Mouse (Mus musculus) thymus, postnatal 14 days (tissue): ENCODE data around the gene Zfc3h1.

ENCODE experiments used
- DNase-seq: peaks from one replicate; pipeline ENCODE4 v3.0.0; 2021

Zfc3h1 gene

DNA sequence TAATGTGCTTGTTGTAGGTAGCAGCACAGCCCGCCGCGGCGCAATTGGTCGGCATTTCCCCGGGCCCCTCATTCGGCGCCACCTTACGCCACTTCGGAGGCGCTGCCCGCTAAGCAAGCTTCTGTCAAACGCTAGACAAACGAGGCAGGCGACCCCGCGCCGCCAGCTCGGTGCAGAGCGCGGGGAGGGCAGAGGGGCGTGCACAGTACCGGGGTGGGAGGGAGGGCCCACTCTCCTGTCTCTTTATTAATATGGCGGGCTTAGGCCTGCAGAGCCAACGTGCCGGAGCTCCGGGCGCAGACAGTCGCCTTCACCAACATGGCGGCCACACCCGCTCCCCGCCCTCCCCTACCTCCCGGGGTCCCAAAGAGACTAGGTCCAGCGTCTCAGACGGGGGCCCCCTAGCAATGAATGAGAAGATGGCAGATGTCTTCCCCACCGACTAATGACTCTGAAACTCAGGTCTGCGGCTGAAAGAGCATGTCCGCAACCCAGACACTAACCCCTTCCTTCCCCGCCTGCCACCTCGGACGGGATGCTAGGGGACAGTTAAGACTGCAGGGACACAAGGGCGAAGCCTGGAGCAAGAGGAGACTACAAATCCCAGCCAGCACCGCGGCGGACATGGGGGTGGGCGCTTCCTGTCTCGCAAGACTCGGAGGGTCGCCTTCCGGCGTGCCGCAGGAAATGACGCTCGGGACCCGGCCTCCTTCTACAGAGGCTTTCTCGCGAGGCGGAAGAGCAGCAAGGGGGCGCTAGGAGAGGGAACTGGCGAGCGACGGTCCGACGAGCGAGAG is at the start of gene Zfc3h1, which contains the start of gene Thap2:
TSS of gene Zfc3h1 (plus strand) at position 739 of the 797 bp plus-strand sequence.
TSS of gene Thap2 (minus strand) at position 223 of the 797 bp plus-strand sequence.
- DNase-seq: peak; percentile 98

DNA sequence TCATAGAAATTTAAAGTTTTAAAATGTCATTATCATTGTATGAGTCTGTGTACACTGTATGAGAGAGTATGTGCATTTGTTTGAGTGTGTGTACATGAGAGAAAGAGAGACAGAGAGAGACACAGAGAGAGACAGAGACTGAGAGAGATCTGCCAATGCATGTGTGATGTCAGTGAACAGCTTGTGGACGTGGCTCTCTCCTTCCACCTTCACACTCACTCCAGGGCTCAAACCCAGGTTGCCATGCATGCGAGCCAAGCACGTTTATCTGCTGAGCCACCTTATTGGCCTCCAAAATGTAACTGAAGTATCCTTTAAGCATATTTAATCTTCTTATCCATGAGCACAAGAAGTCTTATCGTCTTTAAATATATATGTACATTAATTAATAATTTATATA is 47.9 kb upstream of the Zfc3h1 start:
- DNase-seq: no peak

DNA sequence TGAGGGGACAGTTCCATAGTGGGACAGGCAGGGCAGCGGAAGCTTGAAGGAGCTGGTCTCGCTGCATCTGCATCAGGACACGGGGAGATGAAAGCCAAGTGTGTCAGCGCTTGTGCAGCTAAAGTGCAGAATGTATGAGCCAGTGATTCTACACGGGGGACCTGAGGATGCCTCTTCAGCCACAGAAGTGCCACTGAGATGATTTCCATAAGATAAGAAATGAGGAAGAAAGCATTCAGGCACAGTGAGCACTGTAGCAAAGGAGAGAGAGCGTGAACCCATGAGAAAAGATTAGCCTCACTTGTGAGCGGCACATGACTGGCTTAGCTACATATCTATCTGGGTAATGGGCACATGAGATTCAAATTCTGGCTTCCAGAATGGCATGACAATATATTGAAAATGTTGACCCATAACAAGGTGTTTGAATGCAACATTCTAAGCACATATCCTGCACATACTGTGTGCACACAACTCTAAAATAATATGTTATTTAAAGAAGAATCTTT is 44.9 kb upstream of the Zfc3h1 start:
- no peak for DNase-seq

DNA sequence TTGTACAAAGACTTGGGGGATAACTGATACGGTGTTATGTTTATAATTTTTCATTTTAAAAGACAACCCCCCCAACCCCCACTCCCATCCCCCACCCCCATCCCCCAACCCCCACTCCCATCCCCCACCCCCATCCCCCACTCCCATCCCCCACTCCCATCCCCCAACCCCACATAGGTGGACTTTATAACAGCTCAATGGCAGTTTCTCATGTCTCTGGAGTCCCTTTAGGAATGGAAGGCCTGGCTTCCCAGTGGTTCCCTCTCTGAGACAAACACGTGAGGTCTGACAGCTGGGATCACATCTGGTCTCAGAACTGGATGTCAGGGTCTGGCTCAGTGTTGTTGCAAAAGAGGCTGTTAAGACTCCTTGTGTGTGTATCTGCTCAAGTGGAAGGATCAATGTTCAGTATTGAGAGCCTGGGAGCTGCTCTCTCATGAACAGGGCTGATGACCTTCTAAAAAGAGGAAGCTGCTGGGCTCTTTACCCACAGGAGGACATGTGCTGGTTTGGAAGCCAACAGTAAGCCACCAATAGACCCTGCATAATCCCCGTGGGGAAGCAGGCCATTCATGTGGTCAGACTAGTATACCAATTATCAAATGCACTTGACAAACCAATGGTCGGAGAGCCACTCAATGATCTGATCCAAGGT is 41.9 kb upstream of the Zfc3h1 start:
- no peak for DNase-seq

DNA sequence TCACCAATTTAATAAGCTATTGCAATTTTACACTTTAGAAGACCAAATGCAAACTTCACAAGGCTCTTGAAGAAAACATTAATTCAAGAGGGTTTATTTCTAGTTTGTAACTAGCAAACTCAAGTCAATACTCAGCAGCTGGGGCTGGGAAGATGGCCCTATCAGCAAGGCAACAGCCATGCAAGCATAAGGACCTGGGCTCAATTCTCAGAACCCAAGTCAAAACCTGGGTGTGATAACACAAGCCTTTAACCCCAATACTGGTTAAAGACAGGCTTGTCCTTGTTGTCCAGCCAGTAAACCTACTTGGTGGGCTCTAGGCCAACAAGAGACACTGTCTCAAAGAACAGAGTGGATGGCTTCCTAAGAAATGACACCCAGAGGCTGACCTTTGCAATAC is 38.3 kb upstream of the Zfc3h1 start:
- DNase-seq: no peak

DNA sequence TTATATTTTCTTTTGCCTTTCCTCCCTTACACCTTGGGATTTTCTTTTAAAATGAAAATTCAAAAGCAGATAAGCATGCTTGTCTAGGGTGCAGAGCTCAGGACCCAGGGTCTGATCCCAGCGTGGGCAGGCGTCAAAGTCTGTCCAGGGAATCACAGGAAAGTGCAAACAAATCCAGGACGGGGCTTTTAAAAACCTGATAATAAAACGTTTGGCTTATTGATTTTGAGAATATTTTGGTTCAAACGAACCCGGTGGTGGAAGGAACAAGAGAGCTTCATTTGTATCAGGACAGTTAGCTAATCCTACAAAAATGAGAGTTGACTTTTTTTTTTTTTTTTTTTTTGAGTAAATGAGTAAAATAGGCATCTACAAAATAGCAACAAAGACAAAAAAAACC is 36.6 kb upstream of the Zfc3h1 start:
- no peak for DNase-seq

DNA sequence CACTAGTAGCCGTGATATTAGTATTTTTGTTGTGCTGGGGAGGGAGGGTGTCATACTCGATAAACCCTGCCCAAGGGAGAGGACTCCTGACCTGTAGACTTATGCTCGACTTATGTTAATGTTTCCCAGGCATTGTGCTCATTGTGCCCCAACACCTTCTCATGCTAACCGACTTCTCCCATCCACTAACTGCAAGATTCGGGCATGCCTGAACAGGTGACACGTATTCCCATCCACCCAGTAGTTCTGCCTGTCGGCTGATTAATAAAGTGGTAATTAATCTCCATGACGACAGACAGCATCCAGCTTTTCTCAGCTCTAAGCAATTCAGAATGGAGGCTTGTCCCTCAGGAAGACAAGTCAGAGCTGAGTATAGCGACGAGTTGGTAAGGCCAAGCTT is 35.7 kb upstream of the Zfc3h1 start:
- DNase-seq: no peak

DNA sequence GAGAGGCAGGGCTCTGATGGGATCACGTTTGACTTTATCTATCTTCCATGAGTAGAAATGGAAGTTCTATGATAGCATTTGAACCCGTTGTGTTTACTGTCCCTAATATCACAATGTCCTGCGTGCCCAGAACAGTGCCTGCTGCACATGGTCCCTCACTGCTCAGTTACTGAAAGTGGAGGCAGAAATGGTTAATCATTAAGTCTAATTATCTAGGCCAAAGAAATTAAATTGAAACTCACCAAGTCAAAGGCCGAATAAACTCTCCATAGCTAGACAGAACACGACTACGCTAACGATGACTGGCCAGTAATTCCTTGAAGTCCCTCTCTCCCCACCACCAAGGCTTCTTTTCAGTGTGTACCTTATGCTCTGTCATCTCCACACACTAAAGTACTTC is 35.2 kb upstream of the Zfc3h1 start:
- no peak for DNase-seq

DNA sequence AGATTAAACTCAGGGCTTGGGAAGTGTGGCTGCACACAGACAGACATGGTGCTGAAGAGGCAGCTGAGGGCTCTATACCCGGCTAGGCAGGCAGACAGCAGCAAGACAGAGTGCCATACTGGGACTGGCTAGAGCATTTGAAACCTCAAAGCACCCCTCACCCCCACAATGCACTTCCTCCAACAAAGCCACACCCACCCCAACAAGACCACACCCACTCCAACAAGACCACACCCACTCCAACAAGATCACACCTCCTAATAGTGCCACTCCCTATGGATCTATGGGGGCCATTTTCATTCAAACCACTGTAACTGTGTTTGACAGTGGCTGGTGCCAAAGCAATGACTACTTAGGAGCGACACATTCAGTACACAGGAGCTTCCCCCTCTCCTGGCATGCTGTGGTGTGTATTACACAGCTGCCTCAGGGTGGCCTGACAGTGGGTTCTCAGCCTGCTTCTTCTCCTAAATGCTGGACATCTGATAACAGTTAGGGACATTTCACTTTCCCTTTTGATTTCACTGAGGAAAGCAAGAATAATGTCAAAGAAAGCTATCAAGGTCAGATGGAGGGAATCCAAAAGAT is 33.9 kb upstream of the Zfc3h1 start:
- DNase-seq: no peak

DNA sequence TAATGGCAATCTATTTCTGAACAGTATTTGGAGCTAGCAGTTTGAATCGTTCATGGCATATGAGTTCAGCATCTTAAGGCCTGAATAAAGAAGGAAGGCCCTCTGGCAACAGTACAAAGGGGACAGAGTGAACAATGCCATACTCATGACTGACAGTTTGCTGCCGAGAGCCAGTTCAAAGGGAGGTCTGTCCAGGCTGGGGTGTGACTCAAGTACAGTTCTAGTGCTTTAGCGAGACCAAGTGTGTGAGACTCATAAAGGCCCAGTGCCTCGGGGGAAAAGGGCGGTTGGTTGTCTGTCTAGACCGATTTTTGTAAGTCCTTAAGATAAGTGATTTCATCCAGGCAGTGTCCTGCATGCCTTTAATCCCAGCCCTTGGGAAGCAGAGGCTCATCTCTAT is 30.2 kb upstream of the Zfc3h1 start:
- DNase-seq: no peak

DNA sequence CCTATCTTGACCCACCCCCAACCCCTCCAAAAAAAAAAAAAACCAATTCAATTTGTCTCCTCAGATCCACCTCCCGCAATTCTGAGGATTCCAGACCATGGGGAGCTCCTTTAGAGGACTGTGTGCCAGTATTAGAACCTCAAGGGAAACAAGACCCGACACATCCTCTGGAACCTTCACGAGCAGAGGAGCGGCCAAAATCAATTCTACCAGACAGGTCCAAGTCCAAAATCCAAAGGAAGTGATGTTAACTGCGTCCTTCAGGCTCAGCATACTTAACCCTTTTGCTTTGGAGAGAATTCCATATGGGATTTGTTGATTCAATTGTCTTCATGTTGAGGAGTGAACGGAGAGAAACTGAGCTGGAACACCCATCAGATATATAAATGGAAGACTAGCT is 29.7 kb upstream of the Zfc3h1 start:
- DNase-seq: no peak

DNA sequence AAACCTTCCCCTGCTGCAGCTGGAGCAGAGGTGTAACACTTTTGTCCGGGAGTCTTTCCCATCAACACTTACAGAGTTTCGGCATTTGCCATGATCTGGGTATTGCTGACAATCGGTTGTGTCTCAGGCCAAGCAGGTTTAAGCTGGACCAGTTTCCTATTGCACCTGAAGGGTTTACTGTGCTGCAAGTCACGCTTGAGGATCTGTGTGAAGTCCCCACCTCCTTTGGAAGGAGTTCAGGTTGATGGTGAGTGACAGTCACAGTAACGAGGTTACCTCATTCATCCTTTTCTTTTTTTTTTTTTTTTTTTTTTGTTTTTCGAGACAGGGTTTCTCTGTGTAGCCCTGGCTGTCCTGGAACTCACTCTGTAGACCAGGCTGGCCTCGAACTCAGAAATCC is 28.7 kb upstream of the Zfc3h1 start:
- no peak for DNase-seq

DNA sequence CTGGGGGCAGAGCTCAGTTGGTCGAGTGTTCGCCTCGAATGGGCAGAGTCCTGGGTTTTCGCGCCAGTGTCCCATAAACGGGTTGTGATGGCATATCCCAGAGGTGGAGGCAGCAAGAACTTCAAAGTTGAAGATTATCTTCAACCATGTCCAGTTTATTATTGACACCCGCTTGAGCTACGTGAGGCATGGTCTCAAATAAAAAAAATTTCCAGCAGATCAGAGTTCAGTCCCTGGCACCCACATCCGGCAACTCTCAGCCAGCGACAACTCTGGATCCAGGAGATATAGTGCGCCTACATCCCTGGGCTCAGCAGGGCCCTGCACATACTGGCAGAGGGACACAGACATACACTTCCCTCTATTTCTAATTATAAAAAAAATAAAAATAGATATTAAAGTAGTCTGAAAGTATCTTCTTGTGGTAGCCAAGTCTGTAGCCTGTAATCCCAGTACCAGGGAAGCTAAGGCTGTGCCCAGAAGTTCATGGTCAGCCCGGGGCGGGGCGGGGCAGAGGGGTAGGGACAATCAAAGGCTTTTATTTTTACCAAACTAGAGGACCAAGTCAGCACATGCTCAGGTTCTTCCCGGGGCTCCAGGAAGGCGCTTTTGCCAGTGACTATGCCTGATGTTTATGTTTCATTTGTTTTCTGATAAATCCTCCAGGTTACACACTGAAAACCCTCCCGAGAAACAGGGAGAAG is 26.4 kb upstream of the Zfc3h1 start:
- no peak for DNase-seq

DNA sequence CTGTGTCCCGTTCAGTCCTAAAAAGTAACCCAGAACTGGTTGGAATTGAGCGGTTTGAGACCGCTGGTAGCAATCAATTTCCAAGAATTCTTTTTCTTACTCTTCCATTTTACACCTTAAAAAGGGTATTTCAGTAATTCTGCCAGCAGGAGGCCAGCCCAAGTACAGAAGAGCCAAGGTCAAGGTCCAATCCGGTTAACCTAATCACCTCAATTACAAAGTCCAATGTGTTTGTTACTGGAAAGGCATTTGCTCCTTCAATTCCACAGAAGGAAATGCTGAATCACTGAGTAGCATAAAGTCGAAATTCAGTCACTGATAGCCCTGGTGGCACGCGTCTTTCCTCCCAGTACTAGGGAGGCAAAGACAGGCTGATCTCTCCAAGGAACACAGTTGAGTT is 25.7 kb upstream of the Zfc3h1 start:
- no peak for DNase-seq

DNA sequence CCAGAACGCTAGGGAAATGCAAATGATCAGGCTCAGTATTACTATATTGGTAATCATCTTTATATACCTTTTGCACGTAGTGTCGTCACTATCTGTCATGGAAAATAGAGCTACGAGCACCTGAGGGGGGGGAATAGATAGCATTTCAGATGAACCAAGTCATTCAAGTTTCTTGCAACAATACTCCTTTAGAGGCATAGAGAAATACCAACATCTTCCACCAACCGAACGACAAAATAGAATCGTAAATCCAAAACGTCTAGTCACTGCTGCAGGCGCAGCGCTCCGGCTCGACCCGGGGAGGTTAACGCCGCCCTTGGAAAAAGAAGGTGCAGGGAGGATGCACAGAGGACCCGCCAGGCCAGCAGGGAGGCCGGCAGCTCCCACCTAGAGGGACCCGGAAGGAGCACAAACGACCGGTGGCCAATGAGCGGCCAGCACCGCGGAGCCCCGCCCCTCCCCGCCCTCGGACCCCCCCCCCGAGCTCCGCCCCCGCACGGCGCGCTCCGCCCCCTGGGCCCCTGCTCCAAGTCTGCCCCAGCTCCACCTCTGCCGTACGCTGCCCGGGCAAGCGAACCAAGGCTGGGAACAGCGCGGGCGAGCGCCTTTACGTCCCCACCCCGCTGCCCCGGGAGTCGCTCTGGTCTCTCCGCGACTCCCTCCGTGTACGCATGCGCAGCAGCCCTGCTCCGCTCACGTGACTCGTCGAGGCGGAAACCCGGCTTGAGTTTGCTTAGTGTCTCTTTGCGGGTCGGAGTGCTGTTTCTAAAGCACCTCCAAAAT is 22.7 kb upstream of the Zfc3h1 start, which contains the start of gene Tmem19:
TSS of gene Tmem19 (minus strand) at position 662 of the 783 bp plus-strand sequence.
- DNase-seq: peak; percentile 96

DNA sequence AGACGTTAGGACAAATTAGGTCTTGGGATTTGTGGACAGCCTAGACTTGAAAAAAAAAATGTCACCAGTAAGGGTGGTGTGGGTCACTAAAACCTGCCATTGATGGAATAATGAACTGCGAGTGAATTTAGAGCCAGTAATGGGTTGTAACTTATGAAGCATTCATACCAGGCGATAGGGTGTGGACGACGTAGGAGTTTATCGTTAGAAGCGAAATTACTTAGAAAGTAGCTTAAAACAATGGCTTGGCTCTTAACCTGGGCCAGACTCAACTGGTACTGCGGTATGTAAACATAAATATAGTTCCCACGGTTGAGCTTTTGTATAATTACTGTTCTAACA is 22.2 kb upstream of the Zfc3h1 start:
- no peak for DNase-seq

DNA sequence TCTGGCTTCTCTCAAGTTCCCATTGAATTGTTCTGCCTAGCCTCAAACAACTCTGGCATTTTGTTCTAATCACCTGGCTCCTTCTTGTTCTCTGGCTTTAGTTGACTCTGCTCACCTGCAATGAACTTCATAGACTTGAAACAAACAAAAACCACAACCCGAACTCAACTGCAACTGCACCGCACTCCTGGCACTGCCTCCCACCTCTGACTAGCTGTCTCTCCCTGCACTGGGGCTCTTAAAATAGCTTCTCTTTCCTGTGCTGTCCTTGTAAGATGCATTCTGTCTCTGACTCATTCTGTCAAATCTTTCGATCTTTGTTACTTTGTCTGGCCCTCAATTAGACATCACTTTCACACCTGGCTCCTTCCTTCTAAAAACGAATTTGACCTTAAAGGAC is 21.6 kb upstream of the Zfc3h1 start:
- peak; percentile 61 for DNase-seq

DNA sequence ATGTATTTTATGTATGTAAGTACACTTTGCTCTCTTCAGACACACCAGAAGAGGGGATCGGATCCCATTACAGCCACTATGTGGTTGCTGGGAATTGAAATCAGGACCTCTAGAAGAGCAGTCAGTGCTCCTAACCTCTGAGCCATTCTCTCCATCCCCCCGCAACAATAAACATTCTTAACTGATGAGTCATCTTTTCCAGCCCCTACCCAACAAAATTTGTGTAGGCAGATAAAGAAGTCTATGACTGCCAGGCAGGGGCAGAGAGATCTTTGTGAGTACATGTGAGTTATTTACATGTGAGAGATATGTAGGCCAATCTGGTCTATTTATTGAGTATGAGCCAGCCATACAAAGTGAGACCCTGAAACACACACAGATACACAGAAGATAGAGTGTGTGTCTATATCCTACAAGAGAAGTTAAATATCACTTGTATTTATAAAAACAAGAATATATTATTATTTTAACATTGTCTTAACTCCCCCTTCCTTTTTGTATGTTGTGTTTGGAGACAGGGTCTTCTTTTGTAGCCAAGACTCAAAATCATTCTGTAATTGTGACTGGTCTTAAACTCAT is 3.2 kb upstream of the Zfc3h1 start:
- no peak for DNase-seq

DNA sequence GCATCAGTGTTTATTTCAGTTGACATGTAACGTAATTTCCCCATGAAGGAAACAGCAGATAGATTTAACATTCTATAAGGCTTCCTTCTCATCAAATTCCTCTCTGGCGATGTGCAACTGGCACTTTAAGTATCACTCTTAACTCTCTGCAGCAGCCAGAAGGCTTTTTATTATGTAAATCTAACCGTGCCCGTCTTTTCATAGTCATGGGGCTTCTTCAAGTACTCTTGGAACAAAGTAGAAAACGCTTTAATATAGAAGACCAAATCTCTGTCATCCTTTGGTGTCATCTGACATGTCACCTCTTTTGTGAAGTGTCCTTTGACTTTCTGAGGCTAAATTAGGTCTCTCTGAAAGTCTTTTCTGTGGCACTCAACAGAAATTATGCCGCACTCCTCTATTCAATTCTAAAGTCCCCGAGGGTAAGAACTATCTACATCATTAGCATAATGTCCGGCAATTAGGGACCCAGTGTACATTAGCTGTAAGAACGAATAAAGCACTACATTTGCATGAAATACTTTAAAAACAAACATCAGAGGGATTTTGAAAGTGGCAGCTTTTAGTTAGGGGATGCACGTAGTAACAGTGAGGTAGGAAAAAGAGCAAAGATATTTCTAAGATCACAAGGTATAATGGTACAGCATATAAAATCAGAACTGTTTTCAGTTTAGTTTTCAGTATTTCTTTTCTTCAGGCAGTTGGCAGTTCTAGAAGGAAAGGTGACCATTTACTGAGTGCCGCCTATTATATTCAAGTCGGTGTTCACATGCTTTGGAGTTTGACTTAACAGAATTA is 1.7 kb upstream of the Zfc3h1 start:
- no peak for DNase-seq

DNA sequence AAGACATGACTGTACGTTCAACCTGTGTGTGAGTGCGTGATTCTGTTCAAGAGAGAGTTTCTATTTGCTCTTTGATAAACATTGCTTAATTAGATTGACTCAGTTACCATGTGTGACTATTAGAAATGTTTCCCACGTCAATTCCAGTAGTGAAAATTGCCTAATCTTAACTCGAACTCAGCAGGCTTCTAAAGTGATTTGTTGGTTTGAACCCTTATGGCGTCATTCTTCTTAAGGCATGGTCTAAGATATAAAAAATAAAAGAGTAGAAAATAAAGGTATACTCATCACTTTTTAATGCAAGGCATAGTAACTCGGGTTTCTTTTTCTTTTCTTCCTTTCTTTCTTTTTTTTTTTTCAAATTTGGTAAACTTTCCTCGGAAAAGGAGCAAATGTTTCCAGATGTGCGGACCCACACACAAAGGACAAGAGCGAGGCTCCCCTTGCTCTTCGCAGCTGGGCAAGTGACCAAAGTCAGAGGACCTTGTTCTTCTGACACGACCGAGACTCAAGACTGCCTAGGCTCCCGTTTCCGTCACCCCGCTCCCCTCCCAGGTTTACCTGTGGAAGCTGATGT is 1.0 kb upstream of the Zfc3h1 start:
- no peak for DNase-seq
